Mouse (Mus musculus): ENCODE data around the gene Des. TPM values are rescaled to one million over a fixed set of nuclear protein-coding genes. Genes with fewer than 3 reads are reported as not detected.
A peak's percentile ranks its signal among the peaks of the same experiment; 100 is the strongest.

The Des gene
- polyA plus RNA-seq, 1 experiment from 2014 or later: 43.7 TPM

DNA sequence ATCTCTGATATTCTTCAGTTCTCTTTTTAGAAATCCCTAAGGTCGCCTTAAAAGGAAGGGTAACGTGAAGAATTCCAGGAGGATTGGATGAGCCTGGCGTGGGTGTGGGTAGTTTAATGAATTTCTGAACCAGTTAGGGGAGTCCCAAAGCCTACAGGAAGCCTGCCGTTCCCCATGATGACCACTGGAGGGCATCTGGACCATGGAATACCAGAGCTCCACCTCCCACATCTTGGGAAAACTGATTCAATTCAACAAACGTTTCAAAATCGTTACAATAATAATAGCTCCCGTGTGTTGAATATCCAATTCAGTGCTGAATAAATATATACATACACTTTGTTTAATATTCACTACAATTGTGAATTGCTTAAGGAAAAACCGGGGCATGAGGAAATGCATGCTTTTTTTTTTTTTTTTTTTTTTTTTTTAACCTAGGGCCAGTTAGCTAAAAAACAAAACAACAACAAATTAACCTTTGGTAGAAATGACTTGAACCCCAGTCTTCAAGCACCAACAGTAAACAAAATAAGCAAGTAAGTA is 17.2 kb upstream of the Des start:
- Histone ChIP-seq H3K4me3 (ENCODE audit: low read depth, low read length) (no peak overlapping the region), H3K9me3 (ENCODE audit: control insufficient read depth, low read depth, low read length) (no peaks in the 10 kb centered on the region), H3K36me3 (ENCODE audit: control insufficient read depth, insufficient read depth, low read length) (no peaks in the 10 kb centered on the region), H3K27me3 (ENCODE audit: control insufficient read depth, insufficient read depth, low read length) (no peaks in the 10 kb centered on the region), H3K9ac (replicated peaks; ENCODE audit: low read depth, low read length) (no peak overlapping the region), H3K4me1 (ENCODE audit: control insufficient read depth, insufficient read depth, low read length) (peaks cover 35% of the 10 kb centered on the region), H3K4me2 (replicated peaks; ENCODE audit: low read depth, low read length) (no peak overlapping the region), H3K27ac (ENCODE audit: low read length) (no peak overlapping the region)
- no peak for ATAC-seq (ENCODE audit: insufficient number of reproducible peaks, insufficient read depth, low FRiP score, low read depth)
- WGBS: under 1% methylated on average over 8 of the region's 8 CpGs

DNA sequence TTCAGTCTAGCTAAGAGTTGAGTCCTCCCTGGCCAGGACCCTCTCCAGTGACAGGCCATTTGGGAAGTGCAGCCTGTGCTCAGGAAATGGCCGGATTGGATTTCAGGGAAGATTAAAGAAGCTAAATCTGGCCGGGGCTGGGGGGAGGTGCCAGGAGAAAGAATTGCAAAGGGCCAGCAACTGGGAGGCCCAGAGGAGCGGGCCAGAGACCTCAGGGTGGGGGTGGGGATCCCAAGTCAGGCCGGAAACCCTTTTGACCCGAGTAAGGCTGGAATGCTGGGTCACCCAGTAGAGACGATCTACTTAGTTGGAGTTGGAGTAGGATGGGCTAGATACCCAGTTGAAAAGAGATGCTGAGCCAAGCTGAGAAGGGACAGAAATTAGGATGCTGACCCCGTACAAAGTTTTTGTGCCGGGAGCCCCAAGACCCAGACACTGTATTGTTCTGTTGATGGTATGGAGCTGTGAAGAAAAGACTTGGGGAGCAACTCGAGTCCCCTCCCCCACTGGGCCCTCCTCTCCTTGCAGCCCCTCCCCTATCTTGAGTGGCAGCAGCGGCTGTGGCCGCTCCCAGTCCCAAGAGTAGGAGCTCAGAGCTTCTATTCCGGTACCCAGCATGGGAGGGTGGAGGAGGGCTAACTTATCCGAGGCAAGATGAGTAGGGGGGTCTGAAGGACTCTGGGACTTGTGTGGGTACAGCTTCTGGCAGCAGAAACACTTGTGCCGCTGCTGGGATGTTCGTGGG is 15.7 kb upstream of the Des start:
- peak; percentile 43; the same call in 1 of the 2 replicates for ATAC-seq (ENCODE audit: insufficient number of reproducible peaks, insufficient read depth, low FRiP score, low read depth)
- peaks cover 24% of the 10 kb centered on the region for H3K4me1 ChIP-seq (ENCODE audit: control insufficient read depth, insufficient read depth, low read length)
- peak overlapping the region; percentile 22; the same call in 1 of the 2 replicates for H3K4me2 ChIP-seq (replicated peaks; ENCODE audit: low read depth, low read length)
- peak overlapping the region; percentile 39; the same call in 1 of the 2 replicates for H3K27ac ChIP-seq (ENCODE audit: low read length)
- no peak overlapping the region for H3K9ac ChIP-seq (replicated peaks; ENCODE audit: low read depth, low read length)
- H3K4me3 ChIP-seq (ENCODE audit: low read depth, low read length): no peak overlapping the region
- H3K36me3 ChIP-seq (ENCODE audit: control insufficient read depth, insufficient read depth, low read length): no peaks in the 10 kb centered on the region
- 11% methylated on average over 15 of the region's 15 CpGs for WGBS
- H3K27me3 ChIP-seq (ENCODE audit: control insufficient read depth, insufficient read depth, low read length): no peaks in the 10 kb centered on the region
- no peaks in the 10 kb centered on the region for H3K9me3 ChIP-seq (ENCODE audit: control insufficient read depth, low read depth, low read length)

DNA sequence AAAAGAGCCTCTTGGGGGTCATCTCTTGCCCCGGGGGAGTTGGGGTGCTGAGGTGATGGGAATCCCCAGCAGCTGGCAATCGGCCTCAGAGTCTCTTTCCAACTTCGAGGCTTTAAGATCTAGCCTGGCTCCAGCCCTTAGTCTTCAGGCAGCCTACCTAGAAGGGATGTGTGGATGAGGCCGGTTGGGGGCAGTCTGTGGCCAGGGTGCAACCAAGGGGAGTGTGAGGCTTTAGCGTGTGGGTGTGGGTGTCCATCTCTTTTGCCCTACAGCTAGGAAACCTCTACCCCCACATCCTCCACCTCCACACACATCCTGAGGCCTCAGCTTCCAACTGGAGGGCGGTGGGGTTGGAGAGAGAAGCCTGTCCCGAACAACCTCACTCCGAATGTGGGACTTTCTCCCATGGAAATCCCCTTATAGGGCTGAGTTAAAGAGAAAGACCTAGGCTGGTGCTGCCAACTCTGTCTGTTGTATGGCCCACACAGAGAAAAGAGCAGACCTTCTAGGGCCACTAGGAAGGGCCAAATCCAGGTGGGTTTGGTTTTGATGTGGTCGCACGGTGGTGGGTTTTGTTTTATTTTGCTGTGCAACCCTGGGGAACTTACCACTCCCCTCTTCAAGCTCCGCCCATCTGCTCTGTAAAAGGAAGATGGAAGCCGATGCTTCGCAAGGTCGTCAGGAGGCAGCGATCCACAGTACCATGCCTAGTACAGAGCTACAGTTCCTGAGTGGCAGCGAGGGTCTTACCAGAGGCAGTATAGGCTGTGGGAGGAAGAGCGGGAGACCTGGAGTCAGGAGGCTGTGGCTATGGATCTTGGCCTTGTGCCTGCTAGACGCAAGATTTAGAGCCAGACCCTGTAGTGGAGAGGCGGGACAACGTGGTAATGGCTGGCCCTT is 14.8 kb upstream of the Des start:
- peak overlapping the region; percentile 22; the same call in 1 of the 2 replicates for H3K4me2 ChIP-seq (replicated peaks; ENCODE audit: low read depth, low read length)
- 44% methylated on average over 20 of the region's 20 CpGs for WGBS
- no peak overlapping the region for H3K4me3 ChIP-seq (ENCODE audit: low read depth, low read length)
- no peaks in the 10 kb centered on the region for H3K9me3 ChIP-seq (ENCODE audit: control insufficient read depth, low read depth, low read length)
- no peaks in the 10 kb centered on the region for H3K36me3 ChIP-seq (ENCODE audit: control insufficient read depth, insufficient read depth, low read length)
- no peak for ATAC-seq (ENCODE audit: insufficient number of reproducible peaks, insufficient read depth, low FRiP score, low read depth)
- H3K4me1 ChIP-seq (ENCODE audit: control insufficient read depth, insufficient read depth, low read length): peaks cover 19% of the 10 kb centered on the region
- H3K27ac ChIP-seq (ENCODE audit: low read length): no peak overlapping the region
- no peaks in the 10 kb centered on the region for H3K27me3 ChIP-seq (ENCODE audit: control insufficient read depth, insufficient read depth, low read length)
- no peak overlapping the region for H3K9ac ChIP-seq (replicated peaks; ENCODE audit: low read depth, low read length)

DNA sequence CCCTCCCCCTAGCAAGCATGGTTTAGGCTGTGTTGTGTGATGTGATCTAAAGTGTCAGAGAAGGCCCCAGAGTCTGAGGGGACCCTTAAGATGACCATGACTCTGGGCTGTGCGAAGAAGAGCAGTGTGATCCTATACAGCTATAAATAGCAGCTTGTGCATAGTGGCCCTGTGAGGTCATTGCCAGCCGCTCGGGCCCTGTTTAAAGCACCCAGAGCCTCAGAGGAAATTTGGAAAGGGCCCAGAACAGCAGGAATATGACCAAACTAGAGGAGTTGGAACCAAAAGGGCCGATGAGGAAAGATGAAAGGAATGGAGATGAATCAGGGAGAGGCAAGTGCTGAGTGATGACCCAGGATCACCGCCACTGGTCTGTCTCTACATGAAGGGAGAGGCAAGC is 12.8 kb upstream of the Des start:
- Histone ChIP-seq H3K27me3 (ENCODE audit: control insufficient read depth, insufficient read depth, low read length) (no peaks in the 10 kb centered on the region), H3K4me3 (ENCODE audit: low read depth, low read length) (no peak overlapping the region), H3K9ac (replicated peaks; ENCODE audit: low read depth, low read length) (no peak overlapping the region), H3K36me3 (ENCODE audit: control insufficient read depth, insufficient read depth, low read length) (no peaks in the 10 kb centered on the region), H3K9me3 (ENCODE audit: control insufficient read depth, low read depth, low read length) (no peaks in the 10 kb centered on the region), H3K27ac (ENCODE audit: low read length) (no peak overlapping the region), H3K4me2 (replicated peaks; ENCODE audit: low read depth, low read length) (no peak overlapping the region), H3K4me1 (ENCODE audit: control insufficient read depth, insufficient read depth, low read length) (peaks cover 19% of the 10 kb centered on the region)
- no peak for ATAC-seq (ENCODE audit: insufficient number of reproducible peaks, insufficient read depth, low FRiP score, low read depth)
- 61% methylated on average over 5 of the region's 5 CpGs for WGBS

DNA sequence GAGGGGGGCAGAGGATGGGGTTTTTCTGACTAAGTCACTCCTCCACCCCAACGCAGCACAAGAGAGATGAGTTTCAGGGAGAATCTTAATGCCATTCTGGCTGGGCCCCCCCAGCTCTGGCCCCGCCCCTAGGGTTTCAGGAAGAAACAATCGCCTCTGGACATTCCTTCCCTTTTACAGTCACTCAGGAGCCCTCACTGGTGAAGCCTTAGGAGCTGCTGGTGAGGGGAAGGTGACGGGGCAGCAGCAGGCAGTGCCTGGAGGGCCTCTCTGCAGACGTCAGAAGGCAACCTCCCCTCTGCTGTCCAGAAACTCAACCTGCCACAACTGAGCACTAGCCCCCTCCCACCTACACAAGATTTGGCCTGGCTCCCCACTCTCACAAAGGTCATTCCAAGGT is 10.9 kb upstream of the Des start:
- no peak overlapping the region for H3K4me3 ChIP-seq (ENCODE audit: low read depth, low read length)

DNA sequence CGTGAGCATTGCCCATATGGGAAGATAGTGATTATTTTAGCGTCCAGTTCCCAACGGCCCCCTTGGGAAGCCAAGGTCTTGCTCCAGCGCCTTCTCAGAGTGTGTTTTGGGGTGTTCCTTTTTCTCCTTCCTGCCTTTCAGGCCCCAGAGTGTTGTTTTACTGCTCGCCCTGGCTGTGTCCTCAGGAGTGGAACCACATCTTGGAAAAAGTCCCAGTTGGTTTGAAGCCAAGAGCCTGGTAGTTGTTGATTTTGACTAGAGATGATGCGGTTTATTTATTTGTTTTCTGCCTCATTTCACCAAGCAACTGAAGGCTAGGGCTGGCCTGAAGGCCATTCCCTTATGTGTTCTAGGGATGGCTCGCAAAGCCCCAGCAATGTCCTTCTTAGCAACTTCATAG is 2.9 kb upstream of the Des start:
- Histone ChIP-seq H3K4me2 (replicated peaks; ENCODE audit: low read depth, low read length) (no peak overlapping the region), H3K9ac (replicated peaks; ENCODE audit: low read depth, low read length) (no peak overlapping the region), H3K9me3 (ENCODE audit: control insufficient read depth, low read depth, low read length) (no peaks in the 10 kb centered on the region), H3K27ac (ENCODE audit: low read length) (no peak overlapping the region), H3K4me1 (ENCODE audit: control insufficient read depth, insufficient read depth, low read length) (peaks cover 20% of the 10 kb centered on the region; the same call in 1 of the 2 replicates), H3K4me3 (ENCODE audit: low read depth, low read length) (no peak overlapping the region), H3K36me3 (ENCODE audit: control insufficient read depth, insufficient read depth, low read length) (no peaks in the 10 kb centered on the region), H3K27me3 (ENCODE audit: control insufficient read depth, insufficient read depth, low read length) (no peaks in the 10 kb centered on the region)
- WGBS: 83% methylated on average over 7 of the region's 7 CpGs
- no peak for ATAC-seq (ENCODE audit: insufficient number of reproducible peaks, insufficient read depth, low FRiP score, low read depth)

More for the DNA sequence above, 10.9 kb upstream of the Des start:
- WGBS: 37% methylated on average over 5 of the region's 5 CpGs
- no peak overlapping the region for H3K9ac ChIP-seq (replicated peaks; ENCODE audit: low read depth, low read length)
- no peaks in the 10 kb centered on the region for H3K9me3 ChIP-seq (ENCODE audit: control insufficient read depth, low read depth, low read length)
- H3K4me1 ChIP-seq (ENCODE audit: control insufficient read depth, insufficient read depth, low read length): peaks cover 13% of the 10 kb centered on the region
- no peaks in the 10 kb centered on the region for H3K27me3 ChIP-seq (ENCODE audit: control insufficient read depth, insufficient read depth, low read length)
- ATAC-seq (ENCODE audit: insufficient number of reproducible peaks, insufficient read depth, low FRiP score, low read depth): 0 out of 2 replicates have a peak, but pooled peaks have one; percentile 36
- H3K27ac ChIP-seq (ENCODE audit: low read length): no peak overlapping the region
- no peak overlapping the region for H3K4me2 ChIP-seq (replicated peaks; ENCODE audit: low read depth, low read length)
- no peaks in the 10 kb centered on the region for H3K36me3 ChIP-seq (ENCODE audit: control insufficient read depth, insufficient read depth, low read length)

DNA sequence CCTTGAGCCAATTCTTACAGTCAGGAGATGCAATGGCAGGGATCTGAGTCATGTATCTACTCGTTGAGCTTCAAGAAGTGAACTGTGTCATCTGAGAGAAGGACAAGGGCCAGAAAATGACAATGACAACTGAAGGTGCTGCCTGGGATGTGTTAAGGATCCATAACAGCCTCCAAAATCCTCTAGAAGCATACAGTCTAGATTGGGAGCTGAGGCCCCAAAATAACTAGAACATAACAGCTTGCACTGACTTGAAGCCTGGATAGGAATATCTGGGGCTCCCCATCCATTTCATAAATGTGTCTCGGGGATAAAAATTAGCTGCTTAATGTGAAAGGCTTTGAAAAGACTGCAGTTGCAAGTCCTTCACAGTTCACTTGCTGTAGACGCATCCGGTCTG is 2.1 kb upstream of the Des start:
- H3K27me3 ChIP-seq (ENCODE audit: control insufficient read depth, insufficient read depth, low read length): no peaks in the 10 kb centered on the region; the same call in 1 of the 2 replicates
- H3K4me1 ChIP-seq (ENCODE audit: control insufficient read depth, insufficient read depth, low read length): peaks cover 20% of the 10 kb centered on the region; the same call in 1 of the 2 replicates
- ATAC-seq (ENCODE audit: insufficient number of reproducible peaks, insufficient read depth, low FRiP score, low read depth): no peak
- H3K4me2 ChIP-seq (replicated peaks; ENCODE audit: low read depth, low read length): no peak overlapping the region
- no peak overlapping the region for H3K9ac ChIP-seq (replicated peaks; ENCODE audit: low read depth, low read length)
- H3K27ac ChIP-seq (ENCODE audit: low read length): no peak overlapping the region
- H3K36me3 ChIP-seq (ENCODE audit: control insufficient read depth, insufficient read depth, low read length): no peaks in the 10 kb centered on the region
- 90% methylated on average over 4 of the region's 4 CpGs for WGBS
- H3K9me3 ChIP-seq (ENCODE audit: control insufficient read depth, low read depth, low read length): no peaks in the 10 kb centered on the region
- H3K4me3 ChIP-seq (ENCODE audit: low read depth, low read length): no peak overlapping the region

DNA sequence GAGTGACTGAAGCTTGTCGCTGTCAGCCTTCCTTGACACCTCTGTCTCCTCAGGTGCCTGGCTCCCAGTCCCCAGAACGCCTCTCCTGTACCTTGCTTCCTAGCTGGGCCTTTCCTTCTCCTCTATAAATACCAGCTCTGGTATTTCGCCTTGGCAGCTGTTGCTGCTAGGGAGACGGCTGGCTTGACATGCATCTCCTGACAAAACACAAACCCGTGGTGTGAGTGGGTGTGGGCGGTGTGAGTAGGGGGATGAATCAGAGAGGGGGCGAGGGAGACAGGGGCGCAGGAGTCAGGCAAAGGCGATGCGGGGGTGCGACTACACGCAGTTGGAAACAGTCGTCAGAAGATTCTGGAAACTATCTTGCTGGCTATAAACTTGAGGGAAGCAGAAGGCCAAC is 783 bp upstream of the Des start:
- no peaks in the 10 kb centered on the region; the same call in 1 of the 2 replicates for H3K27me3 ChIP-seq (ENCODE audit: control insufficient read depth, insufficient read depth, low read length)
- H3K9ac ChIP-seq (replicated peaks; ENCODE audit: low read depth, low read length): no peak overlapping the region
- peaks cover 20% of the 10 kb centered on the region; the same call in 1 of the 2 replicates for H3K4me1 ChIP-seq (ENCODE audit: control insufficient read depth, insufficient read depth, low read length)
- H3K4me2 ChIP-seq (replicated peaks; ENCODE audit: low read depth, low read length): no peak overlapping the region
- H3K36me3 ChIP-seq (ENCODE audit: control insufficient read depth, insufficient read depth, low read length): no peaks in the 10 kb centered on the region
- 51% methylated on average over 13 of the region's 13 CpGs for WGBS
- H3K4me3 ChIP-seq (ENCODE audit: low read depth, low read length): no peak overlapping the region
- H3K27ac ChIP-seq (ENCODE audit: low read length): peak overlapping the region; percentile 50; the same call in 1 of the 2 replicates
- ATAC-seq (ENCODE audit: insufficient number of reproducible peaks, insufficient read depth, low FRiP score, low read depth): no peak
- H3K9me3 ChIP-seq (ENCODE audit: control insufficient read depth, low read depth, low read length): no peaks in the 10 kb centered on the region
